Mouse (Mus musculus) left cerebral cortex, adult 2 months (tissue): Measurements from ENCODE around the gene Minpp1. TPM values are rescaled to one million over a fixed set of nuclear protein-coding genes. Genes with fewer than 3 reads are reported as not detected.

Experiments
- DNase-seq, 2 experiments: peaks; one replicate each; pipeline ENCODE4 v3.0.0; 2021 to 2022; ENCODE audit warnings: low spot score in 2 of 2, mixed read lengths in 1 of 2; ENCODE audit errors: extremely low spot score in 1 of 2
- H3K27ac ChIP-seq: fragments of 200-600 bp; 2 replicates; pipeline ENCODE4 v1.8.1; 2022
- H3K4me3 ChIP-seq: fragments of 200-600 bp; 2 replicates; pipeline ENCODE4 v1.8.1; 2022
- CTCF ChIP-seq: fragments of 200-600 bp; IDR thresholded peaks from 2 replicates; pipeline ENCODE4 v1.8.1; 2022; ENCODE audit warnings: antibody characterized with exemption, mild to moderate bottlenecking, moderate library complexity
- intact Hi-C: fragments of 180-260 bp; cut with DNase I; formaldehyde crosslinking; loops from one replicate; pipeline ENCODE4 v1.15.1; 2025
- total RNA-seq, 2 experiments: library from RNA; stranded (reverse); gene quantifications; 2 replicates each; pipeline ENCODE4 v1.2.3; 2021

Minpp1 gene
- total RNA-seq, 2 experiments from 2014 or later: 66.3 to 71.3 TPM

DNA sequence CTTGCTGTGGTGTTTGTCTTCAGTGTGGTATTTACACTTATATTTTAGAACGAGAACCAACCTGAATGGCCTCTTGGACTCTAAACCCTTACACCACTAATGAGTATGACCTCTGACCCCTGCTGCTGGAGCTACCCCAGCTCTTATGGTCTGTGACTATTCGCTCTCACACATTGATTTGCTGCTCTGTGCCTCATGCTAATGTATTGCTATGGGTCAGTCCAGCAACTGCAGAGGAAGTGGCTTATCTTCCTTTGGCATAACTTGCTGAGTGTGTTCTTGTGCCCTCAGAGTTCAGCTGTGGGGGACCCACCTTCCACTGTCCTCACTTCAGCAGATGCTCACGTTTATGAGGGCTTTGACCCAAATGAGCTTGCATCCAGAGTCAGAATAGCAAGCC lies 24.7 kb downstream of the Minpp1 start:
- no peak for DNase-seq
- H3K27ac ChIP-seq: no peak overlapping the region
- TF ChIP-seq CTCF: no peak
- intact Hi-C loops: no loop called here
- H3K4me3 ChIP-seq: no peak overlapping the region

DNA sequence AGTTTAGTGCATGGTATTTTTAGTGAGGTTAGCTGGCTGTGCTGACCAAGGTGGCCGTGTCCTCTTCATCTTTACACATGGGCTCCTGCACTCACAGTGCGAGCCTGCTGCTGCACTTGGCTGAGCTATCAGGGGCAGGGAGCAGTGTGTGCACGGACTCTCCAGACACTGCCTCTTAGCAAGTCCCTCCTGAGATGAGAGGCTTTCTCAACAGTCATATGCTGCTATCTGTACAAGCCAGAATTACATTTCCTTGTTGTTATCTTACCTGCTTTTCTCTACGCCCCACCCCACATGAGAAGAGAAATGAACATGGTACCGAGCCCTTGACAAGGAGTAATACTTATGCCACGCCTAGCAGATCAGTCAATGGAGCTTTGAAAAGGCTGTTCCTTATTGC lies 25.4 kb downstream of the Minpp1 start:
- H3K4me3 ChIP-seq: no peak overlapping the region
- no peak for TF ChIP-seq CTCF
- no peak overlapping the region for H3K27ac ChIP-seq
- intact Hi-C loops: no loop called here
- no peak for DNase-seq

- intact Hi-C loops: no loop called here
- peak; percentile 32 for TF ChIP-seq CTCF
- H3K4me3 ChIP-seq: no peak overlapping the region
- H3K27ac ChIP-seq: no peak overlapping the region
- DNase-seq: no peak
These were observed 26.9 kb downstream of the Minpp1 start for GRCm38 (mm10) chr19:32512518-32512917.

DNA sequence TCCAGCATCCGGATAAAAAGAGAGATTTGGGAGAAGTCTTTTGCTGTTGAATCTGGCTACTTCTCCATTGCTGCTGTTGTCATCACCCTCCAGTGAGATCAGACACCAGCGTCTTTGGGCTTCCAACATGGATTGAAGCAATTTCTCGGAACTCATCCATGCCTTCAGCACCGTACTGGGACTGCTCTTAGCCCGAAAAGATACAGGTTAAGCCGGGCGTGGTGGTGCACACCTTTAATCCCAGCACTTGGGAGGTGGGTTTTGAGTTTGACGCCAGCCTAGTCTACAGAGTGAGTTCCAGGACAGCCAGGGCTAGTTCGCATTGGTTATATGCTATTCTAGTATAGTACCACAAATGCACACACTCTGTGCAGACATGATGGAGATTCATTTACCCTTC lies 31.0 kb downstream of the Minpp1 start:
- intact Hi-C loops: no loop called here
- no peak for DNase-seq
- Histone ChIP-seq H3K27ac (no peak overlapping the region), H3K4me3 (no peak overlapping the region)
- no peak for TF ChIP-seq CTCF

DNA sequence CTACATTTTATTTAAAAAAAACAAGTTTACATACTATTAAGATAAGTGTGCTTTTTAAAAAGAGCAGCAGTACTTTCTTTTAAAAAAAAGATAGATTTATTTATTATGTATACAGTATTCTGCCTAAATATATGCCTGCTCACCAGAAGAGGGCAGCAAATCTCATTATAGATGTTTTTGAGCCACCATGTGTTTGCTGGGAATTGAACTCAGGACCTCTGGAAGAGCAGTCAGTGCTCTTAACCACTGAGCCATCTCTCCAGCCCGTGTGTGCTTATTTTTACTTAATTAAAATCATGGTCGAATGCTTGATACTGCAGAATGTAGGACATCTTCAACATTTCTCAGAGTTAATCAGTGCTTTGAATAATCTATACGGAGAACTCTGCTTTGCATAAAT lies 35.9 kb downstream of the Minpp1 start:
- peak; percentile 39 for TF ChIP-seq CTCF
- no peak overlapping the region for H3K4me3 ChIP-seq
- DNase-seq: no peak
- H3K27ac ChIP-seq: no peak overlapping the region
- intact Hi-C loops: no loop called here

DNA sequence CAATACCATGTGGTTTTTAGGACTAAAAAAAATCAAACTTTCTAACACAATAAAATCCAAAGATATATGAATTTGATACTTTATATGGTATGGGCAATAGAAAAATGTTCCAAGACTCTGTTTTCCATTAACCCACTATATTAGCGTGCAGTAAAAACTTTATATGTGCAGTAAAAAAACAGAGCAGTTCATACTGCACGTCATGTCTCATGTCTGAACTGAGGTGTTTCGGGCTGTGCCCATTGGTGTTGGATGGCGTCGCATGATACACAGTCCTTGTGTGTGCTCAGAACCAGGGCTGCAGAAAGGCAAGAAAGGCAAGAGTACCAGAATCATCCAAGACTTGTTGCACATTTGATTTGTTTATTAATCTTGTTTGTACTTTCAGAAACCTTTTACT lies 36.7 kb downstream of the Minpp1 start:
- intact Hi-C loops: no loop called here
- Histone ChIP-seq H3K4me3 (no peak overlapping the region), H3K27ac (no peak overlapping the region)
- no peak for TF ChIP-seq CTCF
- no peak for DNase-seq

- no peak for TF ChIP-seq CTCF
- DNase-seq: no peak
- intact Hi-C loops: no loop called here
- no peak overlapping the region for H3K27ac ChIP-seq
- no peak overlapping the region for H3K4me3 ChIP-seq
These were observed 37.3 kb downstream of the Minpp1 start for GRCm38 (mm10) chr19:32522753-32523307.

DNA sequence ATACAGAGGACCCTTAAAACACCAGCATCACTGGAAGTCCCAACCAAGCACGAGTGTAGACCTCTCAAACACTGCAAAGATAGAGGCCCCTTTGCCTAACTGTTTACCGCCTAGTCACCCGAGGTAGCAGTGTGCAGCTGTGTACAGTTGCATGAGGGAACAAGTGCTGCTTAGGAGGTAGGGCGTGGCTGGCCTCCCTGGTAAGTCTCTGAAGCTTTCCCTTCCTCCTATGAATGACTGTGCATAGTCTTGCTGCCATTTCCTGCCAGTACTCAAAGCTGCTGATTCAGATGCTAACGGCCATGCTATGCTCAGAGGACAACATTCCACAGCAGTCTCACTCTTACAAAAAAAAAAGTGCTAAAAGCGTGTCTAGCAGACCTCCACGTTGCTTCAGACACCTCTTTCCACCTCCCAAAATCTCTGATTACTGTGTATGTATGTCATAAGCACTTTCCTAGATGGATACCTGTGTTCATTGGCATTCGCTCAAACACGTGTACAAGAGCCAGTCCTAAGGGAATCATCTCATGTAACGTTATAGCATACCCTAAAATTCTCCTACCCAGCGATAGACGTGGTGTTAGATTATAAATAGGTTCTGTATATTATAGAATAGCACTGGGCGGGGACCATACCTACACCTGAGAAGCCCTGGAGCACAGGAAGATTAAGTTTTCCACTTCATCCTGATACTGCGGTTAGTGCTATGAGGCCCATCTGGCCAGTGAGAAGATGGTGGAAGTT lies 38.4 kb downstream of the Minpp1 start:
- intact Hi-C loops: no loop called here
- Histone ChIP-seq H3K27ac (no peak overlapping the region), H3K4me3 (no peak overlapping the region)
- DNase-seq: no peak
- no peak for TF ChIP-seq CTCF

GRCm38 (mm10) chr19:32524516-32524860 lies 38.9 kb downstream of the Minpp1 start:
- no peak for TF ChIP-seq CTCF
- H3K4me3 ChIP-seq: no peak overlapping the region
- no peak overlapping the region for H3K27ac ChIP-seq
- no peak for DNase-seq
- intact Hi-C loops: no loop called here

DNA sequence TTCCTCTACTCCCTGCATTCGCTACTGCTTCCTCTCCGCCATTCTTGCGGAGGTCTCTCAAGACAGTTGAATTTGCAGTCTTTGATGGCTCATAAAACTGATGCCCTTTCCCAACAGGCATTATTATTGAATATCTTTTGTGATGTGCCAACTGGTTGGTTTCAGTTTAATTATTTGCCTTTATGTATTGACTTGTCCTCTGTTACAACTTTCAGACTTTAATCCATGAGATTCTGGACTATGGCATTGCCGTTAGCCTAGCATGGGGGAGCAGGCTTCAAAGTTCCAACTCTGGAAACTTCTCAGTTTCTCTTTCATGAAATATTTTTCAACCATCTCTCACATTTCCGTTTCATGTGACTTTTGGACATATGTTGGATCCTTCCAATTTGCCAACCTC lies 41.6 kb downstream of the Minpp1 start:
- DNase-seq: no peak
- no peak for TF ChIP-seq CTCF
- no peak overlapping the region for H3K4me3 ChIP-seq
- intact Hi-C loops: no loop called here
- no peak overlapping the region for H3K27ac ChIP-seq

- TF ChIP-seq CTCF: no peak
- intact Hi-C loops: no loop called here
- H3K4me3 ChIP-seq: no peak overlapping the region
- H3K27ac ChIP-seq: no peak overlapping the region
- DNase-seq: no peak
These were observed 43.2 kb downstream of the Minpp1 start for GRCm38 (mm10) chr19:32528723-32529122.

DNA sequence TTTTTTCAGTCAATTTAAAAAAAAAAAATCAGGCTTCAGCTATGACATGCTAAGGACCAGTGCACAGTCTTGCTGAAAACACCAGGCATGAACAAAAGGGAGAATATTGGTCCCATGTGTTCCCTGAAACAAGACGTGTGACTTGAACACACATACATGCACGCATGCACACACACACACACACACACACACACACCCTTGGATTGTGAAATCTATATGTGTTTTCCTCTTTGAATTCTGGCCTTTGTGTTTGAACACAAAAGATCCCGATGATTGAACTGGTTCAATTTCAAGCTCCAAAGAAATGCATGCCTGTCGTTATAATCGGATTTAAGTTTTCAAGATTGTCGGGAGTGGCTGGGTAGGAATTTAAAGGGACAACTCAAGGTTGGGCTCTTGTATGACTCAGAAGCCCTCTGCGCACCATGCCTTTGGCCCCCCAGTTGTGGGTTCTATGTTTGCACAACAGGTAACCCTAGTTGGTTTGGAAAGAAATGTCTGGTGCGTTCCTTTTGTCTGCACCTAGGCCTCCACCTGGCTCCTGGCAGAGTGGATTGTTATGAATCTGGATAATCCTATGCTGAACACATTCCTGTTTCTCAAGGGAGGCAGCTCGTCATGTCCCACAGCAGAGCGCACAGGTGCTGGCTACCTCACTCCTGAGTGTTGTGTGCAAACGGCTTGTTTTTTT lies 43.8 kb downstream of the Minpp1 start:
- H3K27ac ChIP-seq: no peak overlapping the region
- no peak for TF ChIP-seq CTCF
- DNase-seq: no peak
- H3K4me3 ChIP-seq: no peak overlapping the region
- intact Hi-C loops: no loop called here

DNA sequence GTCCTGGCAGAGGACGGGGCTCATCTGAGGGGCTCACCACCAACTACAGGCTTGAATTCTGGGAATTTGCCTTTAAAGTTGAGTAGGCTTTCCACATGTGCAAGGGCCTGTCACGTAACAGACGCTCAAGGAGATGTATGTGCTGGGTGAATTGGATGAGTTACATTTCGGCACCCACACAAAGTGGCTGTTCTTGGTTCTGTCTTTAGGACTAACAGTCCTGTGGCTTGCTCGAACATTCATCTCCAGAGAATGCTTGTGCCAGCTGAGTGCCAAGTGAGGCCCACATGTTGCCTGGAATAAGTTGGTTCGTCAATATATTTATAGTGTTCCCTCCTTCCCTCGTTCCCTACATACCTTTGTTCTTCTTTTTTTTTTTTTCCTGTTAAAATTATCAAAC lies 44.7 kb downstream of the Minpp1 start:
- DNase-seq: no peak
- no peak for TF ChIP-seq CTCF
- intact Hi-C loops: no loop called here
- no peak overlapping the region for H3K4me3 ChIP-seq
- H3K27ac ChIP-seq: no peak overlapping the region
